Mouse (Mus musculus) liver, adult 2 months (tissue): ENCODE results near the gene Adgb.

ENCODE experiments used
- CTCF ChIP-seq: fragments of 200-500 bp; IDR thresholded peaks from 2 replicates; pipeline ENCODE4 v1.5.1; 2011; ENCODE audit warnings: low read depth, low read length, control low read depth
- POLR2A ChIP-seq: fragments of 200-500 bp; IDR thresholded peaks from 2 replicates; pipeline ENCODE4 v1.6.1; 2011; ENCODE audit warnings: low read length, control low read depth; ENCODE audit not compliant: insufficient read depth; ENCODE audit errors: extremely low read depth

GRCm38 (mm10) chr10:10460113-10460512 lies 12.0 kb downstream of the Adgb start:
- no peak for TF ChIP-seq CTCF
- TF ChIP-seq POLR2A: no peak
